Mouse (Mus musculus) liver, embryonic 13.5 days (tissue): ENCODE data around the gene Inafm2. TPM values are rescaled to one million over a fixed set of nuclear protein-coding genes. Genes with fewer than 3 reads are reported as not detected.

Experiments used
- ATAC-seq: fragments of 200-750 bp; cut with Nextera tagmentation; 2 replicates; pipeline ENCODE4 v1.8.0; 2017; ENCODE audit warnings: low read depth, mild to moderate bottlenecking, moderate number of reproducible peaks, moderate library complexity
- DNase-seq: peaks from one replicate; pipeline ENCODE4 v3.0.0; 2022
- H3K27ac ChIP-seq: fragments of 300-500 bp; sonication (generic); 2 replicates; pipeline ENCODE4 v1.5.1; 2015; ENCODE audit warnings: moderate library complexity, mild to moderate bottlenecking, inconsistent platforms
- H3K27me3 ChIP-seq: fragments of 300-500 bp; sonication (generic); 2 replicates; pipeline ENCODE4 v1.6.1; 2015; ENCODE audit warnings: mild to moderate bottlenecking, inconsistent platforms
- H3K36me3 ChIP-seq: fragments of 300-500 bp; sonication (generic); 2 replicates; pipeline ENCODE4 v1.6.1; 2015; ENCODE audit warnings: mild to moderate bottlenecking, inconsistent platforms
- H3K4me1 ChIP-seq: fragments of 300-500 bp; sonication (generic); replicated peaks from 2 replicates; pipeline ENCODE4 v1.6.1; 2015; ENCODE audit warnings: inconsistent platforms
- H3K4me2 ChIP-seq: fragments of 300-500 bp; sonication (generic); 2 replicates; pipeline ENCODE4 v1.6.1; 2015; ENCODE audit warnings: inconsistent platforms, mild to moderate bottlenecking, moderate library complexity
- H3K4me3 ChIP-seq: fragments of 300-500 bp; sonication (generic); replicated peaks from 2 replicates; pipeline ENCODE4 v1.5.1; 2015; ENCODE audit warnings: mild to moderate bottlenecking, inconsistent platforms
- H3K9ac ChIP-seq: fragments of 300-500 bp; sonication (generic); 2 replicates; pipeline ENCODE4 v1.6.1; 2015; ENCODE audit warnings: mild to moderate bottlenecking, inconsistent platforms
- H3K9me3 ChIP-seq: fragments of 300-500 bp; sonication (generic); replicated peaks from 2 replicates; pipeline ENCODE4 v1.6.1; 2016; ENCODE audit warnings: inconsistent platforms
- WGBS: fragments of 180-500 bp; shearing (Covaris S2); methylation state at CpG from one replicate; pipeline ENCODE4 v1.1.7; 2015; ENCODE audit not compliant: insufficient replicate concordance; 5-methylcytosine and 5-hydroxymethylcytosine counted together
- polyA plus RNA-seq: library from polyadenylated mRNA; unstranded; fragments of >200 nt; fragmentation: Nextera tagmentation; extraction: Ambion mirVana; gene quantifications from 2 replicates; pipeline ENCODE4 v1.2.1, GENCODE M21; 2015

Gene Inafm2
- polyA plus RNA-seq, 1 experiment from 2014 or later = 18.4 TPM

- no peak overlapping the region for H3K27ac ChIP-seq
- DNase-seq (no peak), ATAC-seq (no peak)
- H3K4me2 ChIP-seq = no peak overlapping the region
- peaks cover 20% of the 10 kb centered on the region for H3K27me3 ChIP-seq
- no peaks in the 10 kb centered on the region for H3K36me3 ChIP-seq
- peaks cover 8% of the 10 kb centered on the region for H3K4me1 ChIP-seq
- H3K4me3 ChIP-seq = no peak overlapping the region
- no peak overlapping the region for H3K9ac ChIP-seq
- WGBS = 47% methylated on average over 2 of the region's 2 CpGs
- no peaks in the 10 kb centered on the region for H3K9me3 ChIP-seq
Measured at GRCm38 (mm10) chr2:118774536-118774935, 29.0 kb downstream of the Inafm2 start.

- H3K9me3 ChIP-seq = no peaks in the 10 kb centered on the region
- ATAC-seq (no peak), DNase-seq (no peak)
- peaks cover 15% of the 10 kb centered on the region for H3K4me1 ChIP-seq
- no peaks in the 10 kb centered on the region for H3K36me3 ChIP-seq
- H3K9ac ChIP-seq = no peak overlapping the region
- 37% methylated on average over 1 of the region's 1 CpGs for WGBS
- no peak overlapping the region for H3K4me2 ChIP-seq
- no peak overlapping the region for H3K27ac ChIP-seq
- H3K27me3 ChIP-seq = peaks cover 29% of the 10 kb centered on the region
- H3K4me3 ChIP-seq = no peak overlapping the region
Measured at GRCm38 (mm10) chr2:118775396-118775795, 29.8 kb downstream of the Inafm2 start.

- 93% methylated on average over 3 of the region's 4 CpGs for WGBS
- Histone ChIP-seq H3K4me1 (peaks cover 15% of the 10 kb centered on the region), H3K4me2 (no peak overlapping the region), H3K9me3 (no peaks in the 10 kb centered on the region), H3K9ac (no peak overlapping the region), H3K36me3 (no peaks in the 10 kb centered on the region), H3K27ac (no peak overlapping the region), H3K27me3 (peaks cover 33% of the 10 kb centered on the region), H3K4me3 (no peak overlapping the region)
- DNase-seq = no peak
- ATAC-seq = no peak
Measured at GRCm38 (mm10) chr2:118775846-118776245, 30.3 kb downstream of the Inafm2 start.

- no peaks in the 10 kb centered on the region for H3K9me3 ChIP-seq
- no peak overlapping the region for H3K4me3 ChIP-seq
- 63% methylated on average over 2 of the region's 2 CpGs for WGBS
- H3K9ac ChIP-seq = no peak overlapping the region
- no peak overlapping the region for H3K27ac ChIP-seq
- no peak overlapping the region for H3K4me2 ChIP-seq
- H3K27me3 ChIP-seq = peaks cover 36% of the 10 kb centered on the region
- DNase-seq (no peak), ATAC-seq (no peak)
- peaks cover 15% of the 10 kb centered on the region for H3K4me1 ChIP-seq
- no peaks in the 10 kb centered on the region for H3K36me3 ChIP-seq
Measured at GRCm38 (mm10) chr2:118776295-118776694, 30.7 kb downstream of the Inafm2 start.

- DNase-seq (no peak), ATAC-seq (no peak)
- WGBS = 51% methylated on average over 4 of the region's 4 CpGs
- no peak overlapping the region for H3K4me3 ChIP-seq
- no peak overlapping the region for H3K9ac ChIP-seq
- H3K9me3 ChIP-seq = no peaks in the 10 kb centered on the region
- peaks cover 22% of the 10 kb centered on the region for H3K4me1 ChIP-seq
- H3K36me3 ChIP-seq = no peaks in the 10 kb centered on the region
- H3K27me3 ChIP-seq = peaks cover 33% of the 10 kb centered on the region
- no peak overlapping the region for H3K4me2 ChIP-seq
- H3K27ac ChIP-seq = no peak overlapping the region
Measured at GRCm38 (mm10) chr2:118778418-118778817, 32.9 kb downstream of the Inafm2 start.

GRCm38 (mm10) chr2:118779065-118779464 lies 33.5 kb downstream of the Inafm2 start:
- H3K4me2 ChIP-seq = peak overlapping the region; percentile 60
- H3K9ac ChIP-seq = no peak overlapping the region
- DNase-seq = no peak
- no peaks in the 10 kb centered on the region for H3K36me3 ChIP-seq
- ATAC-seq = no peak
- H3K4me1 ChIP-seq = peaks cover 22% of the 10 kb centered on the region
- peaks cover 33% of the 10 kb centered on the region for H3K27me3 ChIP-seq
- H3K9me3 ChIP-seq = no peaks in the 10 kb centered on the region
- H3K27ac ChIP-seq = no peak overlapping the region
- 28% methylated on average over 10 of the region's 10 CpGs for WGBS
- peak overlapping the region; percentile 38 for H3K4me3 ChIP-seq

- WGBS = 12% methylated on average over 39 of the region's 39 CpGs
- ATAC-seq = peak; percentile 80
- H3K36me3 ChIP-seq = no peaks in the 10 kb centered on the region
- H3K27ac ChIP-seq = no peak within 1 kb of the TSS
- H3K9ac ChIP-seq = no peak within 1 kb of the TSS
- peak within 1 kb of the TSS; percentile 60 for H3K4me2 ChIP-seq
- peaks cover 22% of the 10 kb centered on the region for H3K4me1 ChIP-seq
- peak; percentile 75 for DNase-seq
- H3K4me3 ChIP-seq = peak within 1 kb of the TSS; percentile 38
- peaks cover 39% of the 10 kb centered on the region for H3K27me3 ChIP-seq
- H3K9me3 ChIP-seq = no peaks in the 10 kb centered on the region
Measured at GRCm38 (mm10) chr2:118779504-118780480, 34.2 kb downstream of the Inafm2 start, which contains the start of gene Disp2. Gene Disp2, plus strand, starts transcription at chr2:118779719.

GRCm38 (mm10) chr2:118781115-118781514 lies 35.6 kb downstream of the Inafm2 start:
- ATAC-seq = no peak
- 50% methylated on average over 1 of the region's 1 CpGs for WGBS
- H3K27me3 ChIP-seq = peaks cover 49% of the 10 kb centered on the region

GRCm38 (mm10) chr2:118782303-118782702 lies 36.7 kb downstream of the Inafm2 start:
- no peak for DNase-seq
- Histone ChIP-seq H3K4me2 (no peak overlapping the region), H3K4me3 (no peak overlapping the region), H3K4me1 (peaks cover 39% of the 10 kb centered on the region), H3K9ac (no peak overlapping the region), H3K9me3 (no peaks in the 10 kb centered on the region), H3K27me3 (peaks cover 49% of the 10 kb centered on the region), H3K36me3 (no peaks in the 10 kb centered on the region), H3K27ac (no peak overlapping the region)
- WGBS = 20% methylated on average over 4 of the region's 4 CpGs
- no peak for ATAC-seq

More at GRCm38 (mm10) chr2:118781115-118781514, 35.6 kb downstream of the Inafm2 start:
- H3K27ac ChIP-seq = no peak overlapping the region
- no peak overlapping the region for H3K4me2 ChIP-seq
- H3K4me1 ChIP-seq = peaks cover 27% of the 10 kb centered on the region
- no peak overlapping the region for H3K4me3 ChIP-seq
- no peaks in the 10 kb centered on the region for H3K36me3 ChIP-seq
- H3K9me3 ChIP-seq = no peaks in the 10 kb centered on the region
- DNase-seq = no peak
- no peak overlapping the region for H3K9ac ChIP-seq

- DNase-seq = no peak
- Histone ChIP-seq H3K4me3 (no peak overlapping the region), H3K36me3 (no peaks in the 10 kb centered on the region), H3K27ac (no peak overlapping the region), H3K27me3 (peaks cover 41% of the 10 kb centered on the region), H3K4me1 (peaks cover 40% of the 10 kb centered on the region), H3K9me3 (no peaks in the 10 kb centered on the region), H3K9ac (no peak overlapping the region), H3K4me2 (no peak overlapping the region)
- no peak for ATAC-seq
- WGBS = 28% methylated on average over 5 of the region's 5 CpGs
Measured at GRCm38 (mm10) chr2:118783093-118783492, 37.5 kb downstream of the Inafm2 start.

GRCm38 (mm10) chr2:118783663-118784062 lies 38.1 kb downstream of the Inafm2 start:
- Histone ChIP-seq H3K4me1 (peaks cover 40% of the 10 kb centered on the region), H3K4me2 (no peak overlapping the region), H3K9ac (no peak overlapping the region), H3K36me3 (no peaks in the 10 kb centered on the region), H3K9me3 (no peaks in the 10 kb centered on the region), H3K27ac (no peak overlapping the region), H3K4me3 (no peak overlapping the region), H3K27me3 (peaks cover 40% of the 10 kb centered on the region)
- DNase-seq = no peak
- WGBS = 81% methylated on average over 7 of the region's 7 CpGs
- ATAC-seq = no peak
